Mouse (Mus musculus): ENCODE measurements around the gene Cyp21a1. TPM values are rescaled to one million over a fixed set of nuclear protein-coding genes. Genes with fewer than 3 reads are reported as not detected.
"Not testable (repeated sequence)": the region's sequence is repeated elsewhere in the genome, so short reads cannot be mapped to it uniquely, and the experiment has no call there.

Gene Cyp21a1
- 3.7 and 5.4 TPM in 2 replicates for polyA plus RNA-seq (2012; rRNA removed)

DNA sequence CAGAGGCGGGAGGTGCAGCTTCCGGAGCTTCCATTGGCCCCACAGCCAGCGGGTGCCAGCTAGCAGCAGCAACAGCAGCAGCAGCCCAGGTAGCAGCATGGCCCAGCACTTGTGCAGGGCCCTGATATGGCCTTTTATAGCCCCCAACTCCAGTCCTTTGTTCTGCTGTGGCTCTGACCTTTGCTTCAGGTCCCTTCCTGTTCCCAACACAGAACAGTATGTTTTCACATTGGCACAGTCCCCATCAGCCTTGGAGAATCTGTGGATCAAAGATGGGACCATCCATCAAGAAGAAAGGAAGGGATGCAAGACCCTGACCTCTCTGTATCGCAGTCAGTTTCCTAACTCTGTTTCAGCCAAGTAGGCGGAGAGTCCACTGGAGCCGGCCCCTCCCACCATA lies at the start of gene Cyp21a1:
Cyp21a1 (minus strand) TSS at position 261 of the 400 bp plus-strand sequence.
- not testable (repeated sequence) for H3K4me3 ChIP-seq (ENCODE audit: extremely low read depth, insufficient read depth, insufficient read length); H3K27me3 ChIP-seq (ENCODE audit: control insufficient read depth, insufficient read depth, low read length); DNase-seq (ENCODE audit: low read depth in 1 of 2, low spot score in 2 of 2); H3K27ac ChIP-seq (ENCODE audit: insufficient read depth, low read length); H3K4me1 ChIP-seq (ENCODE audit: control insufficient read depth, insufficient read depth, insufficient read length); H3K36me3 ChIP-seq (ENCODE audit: control insufficient read depth, insufficient read depth, low read length)
- 81% methylated on average over 2 of the region's 6 CpGs for WGBS

DNA sequence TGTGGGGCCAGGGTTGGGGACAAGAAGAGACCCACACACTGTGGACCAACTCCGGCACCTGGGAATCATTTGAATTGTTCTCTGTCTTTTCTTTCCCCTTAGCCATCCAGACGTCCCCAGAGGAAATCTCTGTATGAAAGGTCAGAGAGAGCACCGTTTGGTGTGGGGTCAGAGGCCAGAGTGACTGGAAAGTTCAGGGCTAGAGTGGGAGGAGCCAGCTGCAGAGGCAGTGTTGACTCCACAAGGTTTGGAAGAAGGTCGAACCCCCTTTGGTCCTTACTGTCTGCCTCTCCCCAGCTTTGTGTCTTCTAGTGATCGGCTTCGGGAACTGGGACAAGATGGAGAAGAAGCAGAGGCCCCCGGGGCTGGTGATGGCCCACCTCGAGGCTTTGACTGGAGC lies 49.1 kb upstream of the Cyp21a1 start:
- no peak for DNase-seq (ENCODE audit: low read depth in 1 of 2, low spot score in 2 of 2)

DNA sequence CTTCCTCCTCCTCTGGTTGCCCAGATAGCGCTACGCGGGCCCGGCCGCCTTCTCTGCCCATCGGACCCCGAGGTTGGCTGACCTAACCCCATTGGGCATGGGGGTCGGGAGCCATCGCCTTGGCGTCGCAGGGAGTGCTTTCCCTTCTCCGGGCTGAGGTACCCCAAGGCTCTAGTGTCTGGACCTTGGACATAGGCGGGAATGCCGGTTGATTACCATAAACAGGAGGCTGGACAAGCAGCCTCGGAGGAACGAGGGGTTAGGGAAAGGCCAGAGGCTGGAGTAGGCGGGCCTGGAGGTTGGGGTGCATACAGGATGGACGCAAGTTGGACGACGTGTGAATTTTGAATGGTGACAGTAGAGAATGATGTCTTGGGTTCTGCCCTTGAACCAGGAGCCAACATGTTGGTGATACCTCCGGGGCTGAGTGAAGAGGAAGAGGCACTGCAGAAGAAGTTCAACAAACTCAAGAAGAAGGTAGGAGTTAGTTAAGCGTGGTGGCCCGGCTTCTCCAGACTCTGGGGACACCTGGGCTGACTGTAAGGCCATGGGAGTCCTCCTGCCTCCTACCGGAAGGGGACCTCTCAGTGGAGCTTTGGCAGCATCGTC lies 46.3 kb upstream of the Cyp21a1 start:
- Histone ChIP-seq H3K27me3 (ENCODE audit: control insufficient read depth, insufficient read depth, low read length) (no peaks in the 10 kb centered on the region), H3K27ac (ENCODE audit: insufficient read depth, low read length) (peak overlapping the region; percentile 56; the same call in 1 of the 2 replicates), H3K36me3 (ENCODE audit: control insufficient read depth, insufficient read depth, low read length) (peaks cover 33% of the 10 kb centered on the region), H3K4me1 (ENCODE audit: control insufficient read depth, insufficient read depth, insufficient read length) (peaks cover 12% of the 10 kb centered on the region; the same call in 1 of the 2 replicates), H3K4me3 (ENCODE audit: extremely low read depth, insufficient read depth, insufficient read length) (peak overlapping the region; percentile 79)
- DNase-seq (ENCODE audit: low read depth in 1 of 2, low spot score in 2 of 2) = no peak
- WGBS = 1% methylated on average over 24 of the region's 25 CpGs
- no peak for TF ChIP-seq POLR2A (IDR thresholded peaks at IDR 0.05; ENCODE audit: low read depth, low read length)
- no peak for TF ChIP-seq CTCF (IDR thresholded peaks at IDR 0.05; ENCODE audit: extremely low read depth, insufficient read depth, insufficient read length, insufficient replicate concordance)

More for the DNA sequence above, 49.1 kb upstream of the Cyp21a1 start:
- 91% methylated on average over 8 of the region's 8 CpGs for WGBS
- no peaks in the 10 kb centered on the region for H3K27me3 ChIP-seq (ENCODE audit: control insufficient read depth, insufficient read depth, low read length)
- no peak overlapping the region for H3K4me3 ChIP-seq (ENCODE audit: extremely low read depth, insufficient read depth, insufficient read length)
- no peak for TF ChIP-seq POLR2A (IDR thresholded peaks at IDR 0.05; ENCODE audit: low read depth, low read length)
- TF ChIP-seq CTCF (IDR thresholded peaks at IDR 0.05; ENCODE audit: extremely low read depth, insufficient read depth, insufficient read length, insufficient replicate concordance) = no peak
- no peak overlapping the region for H3K27ac ChIP-seq (ENCODE audit: insufficient read depth, low read length)
- H3K36me3 ChIP-seq (ENCODE audit: control insufficient read depth, insufficient read depth, low read length) = peaks cover 12% of the 10 kb centered on the region
- peaks cover 12% of the 10 kb centered on the region; the same call in 1 of the 2 replicates for H3K4me1 ChIP-seq (ENCODE audit: control insufficient read depth, insufficient read depth, insufficient read length)

DNA sequence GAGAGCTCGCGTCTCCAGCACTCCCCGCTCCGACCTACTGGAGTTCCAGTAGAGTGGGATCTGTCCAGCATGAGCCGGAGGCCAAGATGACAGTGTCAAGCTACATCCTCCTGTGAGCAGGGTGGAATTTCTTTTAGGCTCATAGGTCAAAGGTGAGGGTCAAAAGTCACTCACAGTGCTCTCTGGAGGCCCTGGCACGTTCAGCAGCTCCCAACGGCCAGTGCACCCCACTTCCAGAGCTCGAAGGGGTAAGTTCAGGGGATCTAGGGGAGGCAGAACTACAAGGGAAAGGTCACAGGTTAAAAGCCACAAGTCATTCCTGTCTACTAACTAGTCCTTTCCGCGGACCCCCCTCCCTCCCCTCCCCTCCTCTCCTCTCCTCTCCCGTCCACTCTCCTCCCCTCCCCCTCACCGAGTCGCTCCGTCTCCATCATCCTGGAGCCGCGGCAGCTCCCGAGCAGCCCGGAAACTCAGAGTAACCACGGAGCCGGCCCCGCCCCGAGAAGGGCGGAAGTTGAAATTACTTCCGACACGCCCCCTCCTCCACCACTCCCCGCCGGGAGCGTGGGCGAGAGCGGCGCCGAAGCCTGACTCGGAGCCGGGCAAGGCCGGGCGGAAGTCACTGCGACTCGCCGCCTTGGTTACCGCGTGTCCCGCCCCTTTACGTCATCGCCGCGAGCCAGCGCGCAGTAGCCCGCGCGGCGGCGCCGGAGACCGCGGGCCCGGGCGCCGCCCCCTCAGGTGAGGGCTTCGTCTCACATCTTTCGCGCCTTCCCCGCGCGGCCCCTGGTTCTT lies 45.6 kb upstream of the Cyp21a1 start, which contains the start of the genes Skiv2l and Nelfe:
Skiv2l (minus strand) TSS at position 489 of the 795 bp plus-strand sequence.
Nelfe (plus strand) TSS at position 670 of the 795 bp plus-strand sequence.
- DNase-seq (ENCODE audit: low read depth in 1 of 2, low spot score in 2 of 2) = peak; percentile 93 to 97
- Histone ChIP-seq H3K4me1 (ENCODE audit: control insufficient read depth, insufficient read depth, insufficient read length) (peaks cover 12% of the 10 kb centered on the region; the same call in 1 of the 2 replicates), H3K4me3 (ENCODE audit: extremely low read depth, insufficient read depth, insufficient read length) (peak within 1 kb of the TSS; percentile 79), H3K27me3 (ENCODE audit: control insufficient read depth, insufficient read depth, low read length) (no peaks in the 10 kb centered on the region), H3K36me3 (ENCODE audit: control insufficient read depth, insufficient read depth, low read length) (peaks cover 35% of the 10 kb centered on the region), H3K27ac (ENCODE audit: insufficient read depth, low read length) (peak within 1 kb of the TSS; percentile 56)
- 1% methylated on average over 65 of the region's 65 CpGs for WGBS
- TF ChIP-seq POLR2A (IDR thresholded peaks at IDR 0.05; ENCODE audit: low read depth, low read length) = no peak; the same call in 1 of the 2 replicates
- TF ChIP-seq CTCF (IDR thresholded peaks at IDR 0.05; ENCODE audit: extremely low read depth, insufficient read depth, insufficient read length, insufficient replicate concordance) = no peak

DNA sequence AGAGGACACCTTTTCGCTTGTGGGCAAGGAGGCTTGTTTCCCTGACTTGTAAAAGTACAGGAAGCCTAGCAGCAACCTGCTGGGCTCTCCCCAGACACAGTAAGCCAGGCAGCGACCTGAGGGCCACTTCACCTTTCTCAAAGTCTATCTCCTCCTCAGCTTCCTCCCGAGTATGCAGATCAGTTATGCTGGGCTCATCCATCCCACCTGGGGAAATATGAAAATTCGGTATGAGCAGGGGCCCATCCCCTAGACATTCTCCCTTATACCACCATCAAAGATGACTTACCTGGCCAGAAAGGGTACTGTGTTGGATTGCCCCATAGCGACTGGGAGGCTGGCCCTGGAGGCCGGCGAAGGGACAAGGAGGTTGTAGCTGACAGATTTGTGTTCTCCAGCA lies 43.3 kb upstream of the Cyp21a1 start:
- Histone ChIP-seq H3K27ac (ENCODE audit: insufficient read depth, low read length) (no peak overlapping the region), H3K4me1 (ENCODE audit: control insufficient read depth, insufficient read depth, insufficient read length) (peaks cover 12% of the 10 kb centered on the region; the same call in 1 of the 2 replicates), H3K36me3 (ENCODE audit: control insufficient read depth, insufficient read depth, low read length) (peaks cover 32% of the 10 kb centered on the region), H3K4me3 (ENCODE audit: extremely low read depth, insufficient read depth, insufficient read length) (no peak overlapping the region), H3K27me3 (ENCODE audit: control insufficient read depth, insufficient read depth, low read length) (no peaks in the 10 kb centered on the region)
- WGBS = 94% methylated on average over 7 of the region's 7 CpGs
- TF ChIP-seq CTCF (IDR thresholded peaks at IDR 0.05; ENCODE audit: extremely low read depth, insufficient read depth, insufficient read length, insufficient replicate concordance) (no peak), POLR2A (IDR thresholded peaks at IDR 0.05; ENCODE audit: low read depth, low read length) (no peak)
- DNase-seq (ENCODE audit: low read depth in 1 of 2, low spot score in 2 of 2) = no peak

DNA sequence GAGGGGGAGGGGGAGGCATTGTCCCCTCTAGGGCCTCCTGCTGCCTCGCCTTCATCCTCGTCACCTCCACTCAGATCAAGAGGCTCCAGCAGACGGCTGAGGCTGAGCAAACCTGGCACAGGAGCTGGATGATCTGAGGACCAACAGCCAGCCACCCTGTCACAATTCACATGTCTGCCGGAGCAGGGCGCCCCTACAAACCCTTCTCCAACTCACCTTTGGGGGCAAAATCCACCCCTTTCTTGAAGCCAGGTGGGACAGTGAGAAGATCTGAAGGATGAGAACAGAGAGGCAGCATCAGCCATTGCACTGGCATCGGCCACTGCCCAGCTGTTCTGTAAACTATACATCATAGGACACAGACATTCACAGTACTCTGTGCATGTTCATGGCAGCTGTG lies 42.8 kb upstream of the Cyp21a1 start:
- Histone ChIP-seq H3K36me3 (ENCODE audit: control insufficient read depth, insufficient read depth, low read length) (peaks cover 32% of the 10 kb centered on the region), H3K27ac (ENCODE audit: insufficient read depth, low read length) (no peak overlapping the region)
- WGBS = 89% methylated on average over 6 of the region's 6 CpGs

More for the DNA sequence above, 42.8 kb upstream of the Cyp21a1 start:
- TF ChIP-seq POLR2A (IDR thresholded peaks at IDR 0.05; ENCODE audit: low read depth, low read length) (no peak), CTCF (IDR thresholded peaks at IDR 0.05; ENCODE audit: extremely low read depth, insufficient read depth, insufficient read length, insufficient replicate concordance) (no peak)
- H3K27me3 ChIP-seq (ENCODE audit: control insufficient read depth, insufficient read depth, low read length) = no peaks in the 10 kb centered on the region
- peaks cover 12% of the 10 kb centered on the region; the same call in 1 of the 2 replicates for H3K4me1 ChIP-seq (ENCODE audit: control insufficient read depth, insufficient read depth, insufficient read length)
- no peak for DNase-seq (ENCODE audit: low read depth in 1 of 2, low spot score in 2 of 2)
- H3K4me3 ChIP-seq (ENCODE audit: extremely low read depth, insufficient read depth, insufficient read length) = no peak overlapping the region
